Mouse (Mus musculus) left cerebral cortex, postnatal 14 days (tissue): Measurements from ENCODE around the gene Kcnk13. TPM values are rescaled to one million over a fixed set of nuclear protein-coding genes. Genes with fewer than 3 reads are reported as not detected.

ENCODE experiments used
- DNase-seq, 2 experiments: peaks; one replicate each; pipeline ENCODE4 v3.0.0; 2021 to 2022; ENCODE audit warnings: low spot score in 2 of 2, mixed read lengths in 1 of 2
- intact Hi-C: fragments of 180-260 bp; cut with DNase I; formaldehyde crosslinking; loops from one replicate; pipeline ENCODE4 v1.15.1; 2025
- total RNA-seq, 2 experiments: library from RNA; stranded (reverse); gene quantifications; 2 replicates each; pipeline ENCODE4 v1.2.3; 2021

The Kcnk13 gene
- total RNA-seq, 2 experiments from 2014 or later = 4.8 to 6.4 TPM

DNA sequence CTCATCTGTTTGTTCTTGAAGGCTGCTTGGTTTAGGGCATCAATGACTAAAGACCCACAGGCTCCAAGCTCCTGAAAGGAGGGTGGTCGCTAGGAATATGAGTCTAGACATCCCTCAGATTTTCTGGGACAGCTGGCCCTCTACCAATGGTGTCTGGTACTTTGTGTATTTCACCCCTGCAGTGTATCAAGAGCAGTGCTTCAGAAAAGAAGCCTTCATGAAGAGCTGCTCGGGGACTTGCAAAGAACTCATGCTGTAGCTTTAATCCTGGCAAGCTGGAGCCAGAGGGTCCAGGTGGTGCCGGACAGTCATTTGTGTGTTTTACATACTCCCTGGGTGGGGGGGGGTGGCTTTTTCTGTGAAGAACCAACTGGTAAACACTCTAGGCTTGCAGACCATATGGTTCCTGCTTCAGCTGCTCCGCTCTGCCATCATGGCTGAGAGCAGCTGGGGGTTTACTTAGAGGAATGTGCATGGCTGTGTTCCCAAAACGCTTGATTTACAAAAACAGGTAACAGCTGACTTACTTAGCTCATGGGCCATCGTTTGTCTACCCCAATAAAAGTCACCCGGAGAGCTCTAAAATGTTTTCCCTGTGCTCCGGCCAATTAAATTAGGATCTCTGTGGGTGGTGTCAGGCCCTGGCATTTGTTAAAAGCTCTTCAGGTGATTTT is 38.8 kb downstream of the Kcnk13 start:
- DNase-seq = peak in 1 of 2 experiments; percentile 60
- intact Hi-C loops = no loop called here

DNA sequence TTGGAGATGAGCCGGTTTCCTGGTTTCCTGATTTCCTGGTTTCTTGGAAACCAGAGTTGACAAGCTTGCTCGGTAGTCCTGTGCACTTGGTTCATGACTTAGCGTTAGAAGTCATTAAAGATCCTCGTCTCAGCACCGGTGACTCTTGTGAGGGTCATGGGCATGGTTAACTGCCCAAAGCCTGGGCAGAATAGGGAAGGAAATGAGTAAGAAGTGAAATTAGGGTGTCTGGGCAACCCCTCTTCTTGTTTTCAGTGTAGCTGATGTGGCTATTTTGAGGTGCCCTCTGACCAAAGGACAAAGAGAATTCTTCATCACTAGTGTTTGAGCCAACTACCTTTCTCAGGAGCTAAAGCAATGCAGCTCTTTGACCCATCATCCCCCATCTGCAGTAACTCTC is 41.0 kb downstream of the Kcnk13 start:
- intact Hi-C loops = no loop called here
- DNase-seq = peak in 1 of 2 experiments; percentile 5

DNA sequence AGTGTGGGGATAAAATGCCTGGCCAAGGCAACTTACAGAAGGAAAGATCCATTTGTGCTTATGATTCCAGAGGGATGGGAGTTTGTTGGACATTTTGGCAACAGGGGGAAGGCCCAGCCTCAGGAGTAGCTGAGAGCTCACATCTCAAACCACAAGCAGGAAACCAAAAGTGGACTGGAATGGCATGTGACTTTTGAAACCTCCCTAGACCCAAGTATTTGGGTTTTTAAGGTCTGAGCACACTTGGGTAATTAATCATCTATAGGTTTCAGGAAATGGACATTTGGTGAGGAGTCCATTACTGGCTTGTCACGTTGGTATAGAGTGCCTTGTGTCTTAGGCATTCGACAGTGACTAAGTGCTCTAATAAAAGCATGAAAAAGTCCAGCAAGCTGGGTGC is 42.4 kb downstream of the Kcnk13 start:
- no peak for DNase-seq
- intact Hi-C loops = no loop called here

DNA sequence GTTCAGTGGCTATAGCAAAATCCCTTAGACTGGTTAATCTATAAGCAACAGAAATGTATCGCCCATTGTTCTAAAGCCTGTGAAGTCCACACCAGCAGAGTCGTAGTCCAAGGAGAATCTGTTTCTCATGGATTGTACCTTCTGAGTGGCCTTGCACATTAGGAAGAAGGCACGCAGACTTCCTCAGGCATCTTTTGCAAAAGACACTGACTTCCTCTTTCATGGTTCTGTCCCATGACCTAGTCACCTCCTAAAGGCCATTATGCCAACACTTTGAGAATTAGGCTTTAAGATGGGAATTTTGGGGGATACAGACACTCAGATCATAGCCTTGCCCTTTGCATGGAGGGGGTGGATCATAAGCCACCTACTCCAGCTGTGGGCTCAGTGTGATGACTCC is 48.5 kb downstream of the Kcnk13 start:
- no peak for DNase-seq
- intact Hi-C loops = no loop called here

DNA sequence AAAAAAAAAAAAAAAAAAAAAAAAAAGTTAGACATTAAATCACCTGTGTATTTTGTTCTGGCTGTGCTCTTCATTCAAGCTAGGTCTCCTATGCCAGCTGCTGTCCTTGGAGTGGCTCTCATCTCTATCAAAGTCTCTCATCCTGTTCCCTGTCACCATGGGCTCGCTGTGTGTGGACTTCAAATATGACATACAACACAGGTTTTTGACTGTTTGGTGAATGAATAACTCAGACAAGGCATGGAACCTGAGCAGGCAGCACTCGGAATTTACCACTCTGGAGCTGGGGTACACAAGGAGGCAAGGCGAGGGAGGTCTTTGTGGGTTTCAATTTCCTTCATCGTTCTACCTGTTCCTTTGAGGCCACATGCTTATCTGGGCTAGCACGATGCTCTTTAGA is 50.8 kb downstream of the Kcnk13 start:
- DNase-seq = no peak
- intact Hi-C loops = no loop called here

DNA sequence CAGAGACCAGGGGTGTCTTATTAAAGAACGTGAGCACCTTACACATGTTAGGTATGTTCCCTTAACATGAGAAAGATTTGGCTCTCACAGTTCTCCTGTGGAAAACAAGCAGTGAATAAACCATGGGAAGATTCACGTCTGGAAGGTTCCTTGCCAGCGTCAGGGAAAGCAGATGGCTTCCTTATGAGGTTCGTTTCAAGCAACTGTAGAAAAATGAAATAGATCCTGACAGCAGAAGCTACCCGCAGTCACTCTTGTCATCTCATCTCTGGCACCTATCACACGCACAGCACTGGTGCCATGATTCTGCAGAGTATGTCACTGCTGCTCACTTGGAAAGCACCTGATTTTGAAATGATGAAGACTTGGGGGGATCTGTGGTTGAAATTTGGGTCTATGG is 53.4 kb downstream of the Kcnk13 start:
- peak; percentile 15 to 38 for DNase-seq
- intact Hi-C loops = no loop called here

DNA sequence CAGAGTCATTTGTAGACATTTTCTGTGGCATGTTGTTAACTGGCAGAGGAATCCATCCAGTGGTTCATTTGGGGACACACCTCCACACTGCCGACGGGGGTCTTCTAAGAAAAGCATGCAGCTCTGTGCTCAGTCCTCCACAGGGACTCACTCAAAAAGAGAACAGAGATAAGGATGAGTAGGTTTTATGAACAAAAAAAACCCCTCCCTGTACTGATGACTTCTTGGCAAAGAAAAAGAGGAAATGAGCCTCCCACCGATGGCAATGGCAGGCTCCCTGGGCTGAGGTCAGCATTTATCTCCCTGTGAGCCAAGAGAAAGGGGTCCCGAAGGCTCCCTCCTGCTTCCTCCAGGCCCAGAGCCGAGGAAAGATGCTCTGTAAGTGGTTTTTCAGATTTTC is 58.2 kb downstream of the Kcnk13 start:
- intact Hi-C loops = no loop called here
- peak in 1 of 2 experiments; percentile 16 for DNase-seq

DNA sequence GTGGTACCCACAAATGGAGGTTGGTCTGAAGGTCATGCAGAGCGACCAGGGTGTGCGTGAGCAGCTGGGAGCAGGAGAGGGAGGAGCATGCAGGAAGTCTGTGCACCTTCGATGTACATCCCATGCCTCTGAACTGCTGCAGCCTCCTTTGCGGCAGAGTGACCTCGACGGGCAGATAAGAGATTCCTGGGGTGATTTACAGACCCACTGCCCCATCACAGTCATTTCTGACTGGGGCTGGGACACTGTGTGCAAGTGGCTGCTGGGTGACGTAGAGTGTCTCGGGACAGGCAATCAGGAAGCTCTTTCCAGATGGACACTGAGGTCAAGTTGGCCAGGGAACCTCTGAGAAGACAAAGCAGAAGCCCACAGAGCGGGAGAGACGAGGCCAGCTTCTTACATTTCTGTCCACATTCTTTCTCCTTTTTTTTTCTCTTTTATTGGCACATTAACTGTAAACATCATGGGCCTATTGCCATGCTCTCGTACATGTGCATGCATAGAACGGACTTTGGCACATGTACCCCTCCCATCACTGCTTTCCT is 59.6 kb downstream of the Kcnk13 start:
- intact Hi-C loops = no loop called here
- no peak for DNase-seq

DNA sequence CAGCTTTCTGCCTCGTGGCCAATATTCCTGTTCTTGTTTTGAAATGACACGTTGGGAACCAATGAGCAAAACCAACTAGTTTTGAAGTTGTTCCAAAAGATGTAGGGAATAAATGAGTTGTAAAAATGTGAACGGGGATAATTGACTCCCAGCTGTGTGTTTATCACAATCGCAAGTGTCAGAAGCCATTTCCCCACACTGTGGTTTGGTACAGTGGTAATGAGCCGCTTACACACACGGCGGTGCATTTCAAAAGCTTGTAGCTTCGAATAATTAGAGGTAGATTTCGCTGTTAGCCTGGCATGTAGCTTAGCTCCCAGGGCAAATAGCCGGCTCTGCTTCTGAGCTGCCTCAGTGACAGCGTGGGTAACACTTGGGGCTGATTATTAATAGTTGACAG is 61.4 kb downstream of the Kcnk13 start:
- intact Hi-C loops = no loop called here
- no peak for DNase-seq

DNA sequence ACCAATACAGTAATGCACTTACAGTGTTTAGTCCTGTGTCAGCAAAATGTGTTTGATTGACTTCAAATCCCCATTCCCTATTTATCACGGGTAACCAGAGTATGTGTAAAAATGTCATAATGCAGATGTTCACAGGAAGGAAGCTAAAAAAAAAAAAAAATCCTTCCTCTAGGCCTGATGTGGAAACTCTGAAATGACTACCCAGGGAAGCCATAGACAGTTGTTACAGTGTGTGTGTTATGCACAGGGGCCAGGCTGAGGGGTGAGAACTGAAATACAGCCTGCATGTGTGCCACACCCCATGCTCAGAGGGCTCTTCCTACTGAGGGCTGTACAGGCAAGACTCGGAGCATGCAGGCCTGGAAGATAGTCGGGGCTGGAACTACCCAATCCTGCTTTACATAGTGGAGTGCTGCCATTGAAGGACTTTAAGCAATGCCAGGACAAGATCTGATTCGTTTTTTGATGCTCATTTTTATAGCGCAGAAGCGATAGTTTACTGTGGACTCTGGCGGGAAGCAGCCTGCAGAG is 62.5 kb downstream of the Kcnk13 start:
- intact Hi-C loops = no loop called here
- no peak for DNase-seq

DNA sequence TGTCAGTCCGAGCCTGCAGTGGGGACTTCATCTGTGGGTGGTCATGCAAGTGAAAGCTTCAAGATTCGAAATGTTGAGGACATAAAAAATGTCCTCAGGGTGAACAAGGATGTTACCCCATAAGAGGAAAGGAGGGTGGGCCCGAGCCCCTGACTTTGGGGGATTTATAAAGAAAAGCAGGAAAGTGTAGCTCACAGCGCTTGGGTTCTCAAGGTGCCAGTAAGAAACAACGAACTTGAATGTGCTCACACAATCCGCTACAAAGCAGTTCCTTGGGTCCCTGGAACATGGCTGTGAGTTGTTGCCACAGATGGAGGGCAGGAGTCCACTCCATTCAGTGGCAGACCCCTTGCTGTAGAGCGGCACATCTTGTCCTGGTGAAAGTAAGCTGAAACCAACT is 63.0 kb downstream of the Kcnk13 start:
- intact Hi-C loops = no loop called here
- DNase-seq = no peak

DNA sequence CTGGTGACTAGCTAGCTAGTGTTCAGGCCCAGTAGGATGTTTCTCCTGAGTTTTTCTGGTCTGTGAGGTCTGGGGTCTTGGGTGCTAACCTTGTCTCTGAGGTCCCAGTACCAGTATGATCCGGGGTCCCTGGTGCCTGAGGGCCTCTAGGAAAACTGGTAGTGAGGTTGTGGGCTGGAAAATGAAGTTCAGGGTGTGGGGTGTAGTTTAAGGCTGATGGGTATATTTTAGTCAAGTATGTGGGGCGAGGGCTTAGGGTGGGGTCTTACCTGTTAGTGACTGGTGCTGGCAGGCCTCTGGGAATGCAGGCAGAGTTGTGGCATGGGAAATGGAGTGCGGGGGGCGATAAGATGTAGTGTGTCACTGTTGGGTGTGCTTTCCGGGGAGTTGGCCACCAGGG is 67.4 kb downstream of the Kcnk13 start:
- no peak for DNase-seq
- intact Hi-C loops = no loop called here

DNA sequence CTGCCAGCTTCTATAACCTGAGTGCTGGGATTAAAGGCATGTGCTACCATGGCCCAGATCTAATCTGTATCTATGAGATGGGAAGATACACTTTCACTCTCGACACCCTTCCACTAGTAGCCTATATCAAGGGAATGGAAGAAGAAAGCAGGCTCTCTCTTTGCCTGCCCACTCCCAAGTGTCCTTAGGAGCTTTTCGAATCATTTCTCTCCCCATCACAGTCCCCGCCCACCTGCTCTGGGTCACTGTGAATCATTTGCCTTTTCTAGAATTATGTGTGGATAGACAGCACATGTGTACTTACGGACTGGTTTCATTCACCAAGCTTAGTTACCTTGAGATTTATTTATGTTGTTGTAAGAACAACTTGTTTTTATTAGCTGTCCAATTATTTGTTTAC is 68.2 kb downstream of the Kcnk13 start:
- intact Hi-C loops = no loop called here

DNA sequence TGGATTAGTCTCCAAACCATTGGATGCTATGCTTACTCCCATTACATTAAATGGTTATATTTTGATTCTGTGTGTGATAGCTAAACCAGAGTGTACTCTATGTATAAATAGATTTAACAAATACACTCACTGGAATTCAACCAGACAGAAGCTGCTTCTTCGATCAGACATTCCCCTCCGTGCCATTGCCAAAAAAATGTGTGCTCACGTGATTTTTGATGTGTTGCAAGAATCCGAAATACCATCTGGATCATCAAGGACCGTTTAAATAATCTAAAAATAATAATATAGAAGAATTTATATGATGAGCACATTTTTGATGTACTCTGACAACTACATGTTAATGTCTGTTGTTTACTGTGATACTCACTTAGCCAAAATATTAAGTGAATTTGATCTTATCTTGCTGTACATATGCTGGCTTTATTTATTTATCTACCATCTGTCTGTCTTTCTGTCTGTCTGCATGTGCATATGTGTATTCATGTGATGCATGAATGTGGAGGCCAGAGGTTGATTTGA is 74.5 kb downstream of the Kcnk13 start:
- intact Hi-C loops = no loop called here

More for the DNA sequence above, 68.2 kb downstream of the Kcnk13 start:
- no peak for DNase-seq

DNA sequence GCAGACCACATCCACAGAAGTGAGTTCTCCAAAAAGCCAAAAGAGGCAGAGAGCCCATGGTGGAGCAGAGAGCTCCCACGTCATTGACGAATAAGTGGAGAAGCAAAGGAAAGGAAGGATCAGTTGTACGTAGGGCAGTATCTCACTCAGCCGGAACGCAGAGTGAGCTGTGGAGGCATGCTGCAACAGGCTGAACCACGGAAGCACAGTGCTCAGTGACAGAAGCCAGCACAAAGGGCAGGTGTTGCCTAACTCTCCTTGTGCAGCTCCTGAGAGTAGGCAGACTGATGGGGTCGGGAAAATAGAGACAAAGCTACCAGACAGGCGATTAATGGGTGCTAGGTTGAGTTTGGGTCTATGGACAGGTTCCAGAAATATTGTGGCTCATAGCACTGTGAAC is 77.8 kb downstream of the Kcnk13 start:
- DNase-seq = no peak
- intact Hi-C loops = no loop called here

More for the DNA sequence above, 74.5 kb downstream of the Kcnk13 start:
- peak in 1 of 2 experiments; percentile 15 for DNase-seq

DNA sequence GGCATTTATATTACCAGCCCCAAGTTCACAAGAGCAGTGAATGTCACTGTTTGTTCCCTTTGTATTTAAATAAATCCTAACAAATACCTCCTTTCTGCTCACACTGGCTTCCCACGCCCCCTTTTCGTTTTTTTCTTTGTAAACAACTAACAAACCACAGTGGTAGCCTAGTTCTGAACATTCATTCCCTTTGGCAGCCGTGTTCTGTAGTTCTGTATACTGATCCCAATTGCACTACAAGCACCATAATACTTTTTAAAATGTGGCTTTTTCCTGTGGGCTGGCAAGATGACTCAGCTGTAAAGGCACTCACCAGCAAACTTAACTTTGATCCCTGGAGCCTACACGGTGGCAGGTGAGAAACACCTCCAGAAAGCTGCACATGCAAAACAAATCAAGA is 80.4 kb downstream of the Kcnk13 start:
- intact Hi-C loops = no loop called here
- DNase-seq = no peak

DNA sequence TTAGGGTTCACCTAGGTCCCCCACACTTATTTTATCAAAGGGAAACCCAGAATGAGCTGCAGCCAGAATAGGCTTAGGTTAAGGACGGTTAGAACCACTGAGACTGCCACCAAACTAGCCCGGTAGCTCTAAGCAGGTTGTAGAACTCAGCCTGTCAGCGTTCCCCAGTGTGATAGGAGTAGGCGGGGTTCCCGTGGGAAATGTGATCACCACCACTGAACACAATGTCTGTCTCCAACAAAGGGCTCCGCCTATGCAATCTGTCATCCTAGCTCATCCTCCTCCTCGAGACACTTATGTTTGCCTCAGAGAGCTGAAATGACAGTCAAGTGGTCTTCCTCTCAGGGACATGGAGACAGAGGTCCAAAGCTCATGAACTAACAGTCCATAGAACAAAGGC is 86.3 kb downstream of the Kcnk13 start:
- DNase-seq = no peak

DNA sequence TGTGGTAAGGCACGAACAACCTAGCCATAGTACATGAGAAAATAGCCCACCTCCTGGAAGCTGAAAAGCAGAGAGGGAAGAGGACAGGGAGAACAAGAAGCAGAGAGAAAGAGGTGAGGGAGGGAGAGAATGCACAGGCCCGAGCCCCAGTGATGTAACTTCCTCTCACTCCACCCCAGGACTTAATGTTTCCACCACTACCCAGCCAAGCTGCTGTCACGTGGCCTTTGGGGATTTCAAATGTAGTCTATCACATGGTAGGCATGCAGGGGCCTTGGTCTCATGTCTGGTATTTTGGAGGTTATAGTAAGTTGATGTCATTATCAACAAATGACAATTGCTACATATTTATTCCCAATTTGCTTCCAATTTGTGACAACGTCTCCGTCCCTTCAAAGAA is 89.3 kb downstream of the Kcnk13 start:
- DNase-seq = no peak
- intact Hi-C loops = no loop called here

More for the DNA sequence above, 86.3 kb downstream of the Kcnk13 start:
- intact Hi-C loops = no loop called here

DNA sequence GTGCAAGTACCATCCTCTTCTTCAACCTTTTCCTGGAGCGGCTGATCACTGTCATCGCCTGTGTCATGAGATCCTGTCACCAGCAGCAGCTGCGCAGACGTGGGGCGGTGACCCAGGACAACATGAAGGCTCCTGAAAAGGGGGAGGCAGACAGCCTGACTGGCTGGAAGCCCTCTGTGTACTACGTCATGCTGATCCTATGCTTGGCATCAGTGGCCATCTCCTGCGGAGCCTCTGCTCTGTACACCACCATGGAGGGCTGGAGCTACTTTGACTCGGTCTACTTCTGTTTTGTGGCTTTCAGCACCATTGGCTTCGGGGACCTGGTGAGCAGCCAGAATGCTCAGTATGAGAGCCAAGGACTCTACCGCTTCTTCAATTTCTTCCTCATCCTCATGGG is 96.8 kb downstream of the Kcnk13 start:
- DNase-seq = no peak
- intact Hi-C loops = no loop called here

DNA sequence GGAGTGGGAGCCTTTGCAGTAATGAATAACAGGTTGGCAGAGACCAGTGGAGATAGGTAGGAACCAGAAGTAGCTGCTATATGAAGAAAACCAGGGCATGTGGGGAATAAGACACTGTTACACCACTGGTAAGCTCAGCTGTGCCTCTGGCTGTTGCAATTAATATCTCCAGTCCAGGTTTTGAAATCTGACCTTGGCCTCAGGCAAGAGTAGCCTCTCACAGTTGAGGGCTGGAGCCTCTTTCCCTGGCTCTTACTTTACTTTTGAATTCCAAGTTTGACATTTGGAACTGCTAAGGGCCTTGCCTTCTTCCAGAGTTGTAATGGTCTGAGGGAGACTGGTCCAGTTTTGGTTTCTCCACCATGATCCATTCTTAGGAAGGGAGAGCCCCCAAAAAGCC is 97.5 kb downstream of the Kcnk13 start:
- intact Hi-C loops = no loop called here
- DNase-seq = no peak

DNA sequence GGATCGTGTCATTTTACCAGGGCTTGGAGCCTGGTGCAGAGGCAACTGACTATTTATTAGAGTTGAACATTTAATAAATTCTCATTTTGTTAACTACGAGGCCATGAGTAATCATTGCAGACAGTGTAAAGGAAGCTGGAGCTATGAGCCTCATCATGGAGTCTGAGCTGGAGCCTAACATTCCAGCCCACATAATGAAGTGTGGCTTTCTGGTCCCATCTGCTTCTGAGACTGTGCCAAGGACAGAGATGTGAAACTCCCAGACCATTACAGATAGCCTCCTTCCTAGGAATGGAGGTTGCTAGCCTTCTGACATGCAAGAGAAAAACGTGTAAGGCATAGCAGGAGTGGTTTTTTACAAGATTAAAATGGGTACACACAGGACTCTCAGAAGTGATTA is 98.3 kb downstream of the Kcnk13 start:
- intact Hi-C loops = no loop called here
- no peak for DNase-seq
